In the genomic region with DNA sequence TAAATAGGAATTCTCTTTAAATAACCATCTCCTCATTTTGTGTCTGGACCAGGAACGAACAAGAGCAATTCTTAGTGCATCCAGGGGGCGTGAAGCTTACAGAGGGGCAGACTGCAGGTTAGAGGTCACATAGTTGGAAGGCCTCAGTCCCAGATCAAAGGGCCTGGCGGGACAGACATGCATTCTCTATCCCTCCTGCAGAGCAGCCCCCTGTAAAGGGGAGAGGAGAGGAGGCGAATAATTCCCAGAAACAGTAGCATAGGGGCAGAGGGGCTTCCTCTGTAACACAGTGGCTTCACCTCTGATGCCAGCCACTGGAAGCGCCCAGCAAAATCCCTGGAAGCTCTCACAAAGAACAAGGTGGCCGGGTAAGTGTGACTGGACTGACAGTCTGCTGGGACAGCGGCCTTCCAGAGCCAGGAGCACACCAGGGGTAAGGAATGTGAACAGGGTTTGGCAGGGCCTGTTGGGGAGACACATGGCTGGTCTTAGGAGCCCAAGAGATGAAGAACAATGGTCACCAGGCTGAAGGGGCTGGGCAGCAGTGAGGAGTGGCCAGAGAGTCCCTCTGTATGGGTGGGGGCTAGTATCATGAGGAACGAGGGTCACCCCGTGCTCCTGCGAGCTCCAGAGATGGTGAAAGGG, we compare ENCODE assay signal across 9 mouse cellular contexts. TPM values are rescaled to one million over a fixed set of nuclear protein-coding genes. Genes with fewer than 3 reads are reported as not detected.
DNase-seq lines count a peak whose midpoint lies in the region; ATAC-seq and TF ChIP-seq lines count a peak whose summit lies in the region.
"Had no signal": no experiment of that assay in that cellular context is flagged by ENCODE, and none has a peak within 500 bp of the region (broad histone marks: within the 10 kb centered on the region; RNA-seq: fewer than 3 reads in every experiment).

No protein-coding gene starts in this region.

- no peak for TF ChIP-seq CTCF in midbrain, postnatal 0 days (IDR thresholded peaks at IDR 0.05)
- TF ChIP-seq CTCF in stomach, postnatal 0 days (IDR thresholded peaks at IDR 0.05; ENCODE audit: low read depth) = no peak

- no peaks in the 10 kb centered on the region for H3K27me3 ChIP-seq in forebrain, embryonic 12.5 days
- no peaks in the 10 kb centered on the region for H3K27me3 ChIP-seq in forebrain, embryonic 14.5 days (replicated peaks; ENCODE audit: control insufficient read depth, insufficient read depth, low read length)
- no peaks in the 10 kb centered on the region for H3K27me3 ChIP-seq in midbrain, embryonic 11.5 days (ENCODE audit: control insufficient read depth, insufficient read depth, low read length)
- no peaks in the 10 kb centered on the region for H3K27me3 ChIP-seq in midbrain, postnatal 0 days (ENCODE audit: insufficient read depth, low read length)
- H3K27me3 ChIP-seq in limb, embryonic 13.5 days = no peaks in the 10 kb centered on the region
- no peaks in the 10 kb centered on the region for H3K27me3 ChIP-seq in stomach, postnatal 0 days (ENCODE audit: control insufficient read depth, insufficient read depth, low read length)
- H3K27me3 ChIP-seq: heart, embryonic 15.5 days had no signal

- peak overlapping the region; percentile 17; the same call in 1 of the 2 replicates for H3K9ac ChIP-seq in forebrain, embryonic 12.5 days
- no peak overlapping the region for H3K9ac ChIP-seq in forebrain, embryonic 14.5 days (ENCODE audit: low read length)
- peak overlapping the region; percentile 38; the same call in 1 of the 2 replicates for H3K9ac ChIP-seq in midbrain, embryonic 11.5 days (ENCODE audit: low read length)
- H3K9ac ChIP-seq in midbrain, postnatal 0 days (replicated peaks; ENCODE audit: low read length, poor library complexity, severe bottlenecking) = no peak overlapping the region
- no peak overlapping the region for H3K9ac ChIP-seq in limb, embryonic 13.5 days
- H3K9ac ChIP-seq in stomach, postnatal 0 days (ENCODE audit: low read length) = peak overlapping the region; percentile 27; the same call in 1 of the 2 replicates
- H3K9ac ChIP-seq: heart, embryonic 15.5 days had no signal

- 0 out of 2 replicates have a peak, but pooled peaks have one; percentile 22 for ATAC-seq in forebrain, embryonic 12.5 days (ENCODE audit: low FRiP score)
- ATAC-seq in forebrain, embryonic 14.5 days = no peak
- ATAC-seq in midbrain, embryonic 11.5 days (ENCODE audit: low FRiP score) = no peak
- ATAC-seq in midbrain, postnatal 0 days (ENCODE audit: low FRiP score) = no peak
- no peak for ATAC-seq in limb, embryonic 13.5 days (ENCODE audit: low FRiP score, low read depth)
- ATAC-seq in stomach, postnatal 0 days (ENCODE audit: low FRiP score, low TSS enrichment) = no peak

- peaks cover 19% of the 10 kb centered on the region for H3K4me1 ChIP-seq in forebrain, embryonic 12.5 days
- no peaks in the 10 kb centered on the region for H3K4me1 ChIP-seq in forebrain, embryonic 14.5 days (ENCODE audit: control insufficient read depth, insufficient read depth, low read length)
- H3K4me1 ChIP-seq in midbrain, embryonic 11.5 days (ENCODE audit: control insufficient read depth, insufficient read depth, low read length) = peaks cover 18% of the 10 kb centered on the region
- no peaks in the 10 kb centered on the region for H3K4me1 ChIP-seq in midbrain, postnatal 0 days (ENCODE audit: insufficient read depth, low read length)
- peaks cover 20% of the 10 kb centered on the region for H3K4me1 ChIP-seq in limb, embryonic 13.5 days
- 0 out of 2 replicates have a peak, but pooled peaks cover 3% of the 10 kb centered on the region for H3K4me1 ChIP-seq in stomach, postnatal 0 days (replicated peaks; ENCODE audit: control insufficient read depth, insufficient read depth)

- no peak for DNase-seq in forebrain, embryonic 14.5 days (ENCODE audit: low spot score)
- DNase-seq in midbrain, embryonic 11.5 days (ENCODE audit: low spot score, missing footprints) = no peak
- no peak for DNase-seq in midbrain, postnatal 0 days (ENCODE audit: low spot score)
- DNase-seq in stomach, postnatal 0 days (ENCODE audit: low spot score) = no peak
- no peak for DNase-seq in natural killer cell, adult 2 months (ENCODE audit: low spot score in 2 of 2)
- DNase-seq in spleen, postnatal 14 days (ENCODE audit: low spot score in 2 of 2) = no peak

- TF ChIP-seq EP300 in stomach, postnatal 0 days (optimal IDR thresholded peaks at IDR 0.05) = no peak

- peaks cover 51% of the 10 kb centered on the region for H3K36me3 ChIP-seq in forebrain, embryonic 12.5 days (replicated peaks)
- H3K36me3 ChIP-seq in forebrain, embryonic 14.5 days (ENCODE audit: control insufficient read depth, insufficient read depth, low read length) = peaks cover 52% of the 10 kb centered on the region
- peaks cover 12% of the 10 kb centered on the region for H3K36me3 ChIP-seq in midbrain, embryonic 11.5 days (ENCODE audit: control insufficient read depth, insufficient read depth, low read length)
- peaks cover 41% of the 10 kb centered on the region for H3K36me3 ChIP-seq in midbrain, postnatal 0 days (ENCODE audit: insufficient read depth, low read length)
- H3K36me3 ChIP-seq in limb, embryonic 13.5 days = peaks cover 52% of the 10 kb centered on the region
- peaks cover 31% of the 10 kb centered on the region for H3K36me3 ChIP-seq in stomach, postnatal 0 days (ENCODE audit: control insufficient read depth, insufficient read depth, low read length)

- H3K27ac ChIP-seq in forebrain, embryonic 12.5 days = peak overlapping the region; percentile 65
- no peak overlapping the region for H3K27ac ChIP-seq in forebrain, embryonic 14.5 days (ENCODE audit: low read depth, low read length)
- peak overlapping the region; percentile 69; the same call in 1 of the 2 replicates for H3K27ac ChIP-seq in midbrain, embryonic 11.5 days (ENCODE audit: low read depth, low read length)
- no peak overlapping the region for H3K27ac ChIP-seq in midbrain, postnatal 0 days (ENCODE audit: low read depth, low read length)
- peak overlapping the region; percentile 22; the same call in 1 of the 2 replicates for H3K27ac ChIP-seq in limb, embryonic 13.5 days
- peak overlapping the region; percentile 67 for H3K27ac ChIP-seq in stomach, postnatal 0 days (replicated peaks)

- no peak overlapping the region for H3K4me3 ChIP-seq in forebrain, embryonic 12.5 days (replicated peaks)
- H3K4me3 ChIP-seq in forebrain, embryonic 14.5 days (ENCODE audit: low read depth, low read length) = no peak overlapping the region
- H3K4me3 ChIP-seq in midbrain, embryonic 11.5 days (ENCODE audit: low read depth, low read length) = no peak overlapping the region
- no peak overlapping the region for H3K4me3 ChIP-seq in midbrain, postnatal 0 days (ENCODE audit: low read depth, low read length)
- no peak overlapping the region for H3K4me3 ChIP-seq in limb, embryonic 13.5 days
- no peak overlapping the region for H3K4me3 ChIP-seq in stomach, postnatal 0 days (ENCODE audit: low read depth, low read length)

- H3K4me2 ChIP-seq in forebrain, embryonic 12.5 days = peak overlapping the region; percentile 50; the same call in 1 of the 2 replicates
- no peak overlapping the region for H3K4me2 ChIP-seq in forebrain, embryonic 14.5 days (ENCODE audit: low read length)
- H3K4me2 ChIP-seq in midbrain, embryonic 11.5 days = peak overlapping the region; percentile 10; the same call in 1 of the 2 replicates
- no peak overlapping the region for H3K4me2 ChIP-seq in midbrain, postnatal 0 days (ENCODE audit: low read depth, low read length, poor library complexity, severe bottlenecking)
- H3K4me2 ChIP-seq in limb, embryonic 13.5 days (replicated peaks) = no peak overlapping the region
- no peak overlapping the region for H3K4me2 ChIP-seq in stomach, postnatal 0 days (replicated peaks; ENCODE audit: low read depth)

- no peaks in the 10 kb centered on the region for H3K9me3 ChIP-seq in forebrain, embryonic 12.5 days
- no peaks in the 10 kb centered on the region for H3K9me3 ChIP-seq in forebrain, embryonic 14.5 days (replicated peaks; ENCODE audit: control insufficient read depth, low read length)
- no peaks in the 10 kb centered on the region for H3K9me3 ChIP-seq in midbrain, embryonic 11.5 days (ENCODE audit: control insufficient read depth, low read length)
- no peaks in the 10 kb centered on the region for H3K9me3 ChIP-seq in midbrain, postnatal 0 days (ENCODE audit: low read length)
- no peaks in the 10 kb centered on the region for H3K9me3 ChIP-seq in limb, embryonic 13.5 days
- H3K9me3 ChIP-seq in stomach, postnatal 0 days (ENCODE audit: control insufficient read depth, low read length) = no peaks in the 10 kb centered on the region
- H3K9me3 ChIP-seq: heart, embryonic 15.5 days had no signal

- WGBS in forebrain, embryonic 12.5 days = 35% methylated on average over 10 of the region's 10 CpGs
- 42% methylated on average over 10 of the region's 10 CpGs for WGBS in forebrain, embryonic 14.5 days
- WGBS in midbrain, embryonic 11.5 days = 9% methylated on average over 10 of the region's 10 CpGs
- 25% methylated on average over 10 of the region's 10 CpGs for WGBS in midbrain, postnatal 0 days
- WGBS in limb, embryonic 13.5 days = 40% methylated on average over 10 of the region's 10 CpGs
- WGBS in stomach, postnatal 0 days = 59% methylated on average over 10 of the region's 10 CpGs

RNA-seq across cellular contexts. Expression of gene Unc13d, which starts 1.0 kb away (rescaled TPM):
- 0.69 and 0.73 TPM in 2 replicates for polyA plus RNA-seq in forebrain, embryonic 12.5 days (2016; fragmentation: Nextera tagmentation; extraction: Ambion mirVana)
- 0.19 and 0.62 TPM in 2 replicates for polyA plus RNA-seq in forebrain, embryonic 14.5 days (2014; fragmentation: Nextera tagmentation; extraction: Ambion mirVana)
- 0.82 and 1.1 TPM in 2 replicates for polyA plus RNA-seq in midbrain, embryonic 11.5 days (2014; fragmentation: Nextera tagmentation; extraction: Ambion mirVana)
- total RNA-seq in midbrain, postnatal 0 days (2014; rRNA removed) = 0.22 and 0.71 TPM in 2 replicates
- 0.67 and 0.77 TPM in 2 replicates for polyA plus RNA-seq in midbrain, postnatal 0 days (2015; fragmentation: Nextera tagmentation; extraction: Ambion mirVana)
- polyA plus RNA-seq in limb, embryonic 13.5 days (2015; fragmentation: Nextera tagmentation; extraction: Ambion mirVana) = 2.1 and 2.4 TPM in 2 replicates
- 2.3 and 2.8 TPM in 2 replicates for polyA plus RNA-seq in stomach, postnatal 0 days (2015; fragmentation: Nextera tagmentation; extraction: Ambion mirVana)

RNA-seq across cellular contexts. Expression of gene Wbp2, which starts 8.0 kb away (rescaled TPM):
- polyA plus RNA-seq in forebrain, embryonic 12.5 days (2016; fragmentation: Nextera tagmentation; extraction: Ambion mirVana) = 92.3 and 101 TPM in 2 replicates
- polyA plus RNA-seq in forebrain, embryonic 14.5 days (2014; fragmentation: Nextera tagmentation; extraction: Ambion mirVana) = 145 and 166 TPM in 2 replicates
- polyA plus RNA-seq in midbrain, embryonic 11.5 days (2014; fragmentation: Nextera tagmentation; extraction: Ambion mirVana) = 84.9 and 86.8 TPM in 2 replicates
- 119 and 150 TPM in 2 replicates for total RNA-seq in midbrain, postnatal 0 days (2014; rRNA removed)
- 254 and 267 TPM in 2 replicates for polyA plus RNA-seq in midbrain, postnatal 0 days (2015; fragmentation: Nextera tagmentation; extraction: Ambion mirVana)
- 43.1 and 47.9 TPM in 2 replicates for polyA plus RNA-seq in limb, embryonic 13.5 days (2015; fragmentation: Nextera tagmentation; extraction: Ambion mirVana)
- polyA plus RNA-seq in stomach, postnatal 0 days (2015; fragmentation: Nextera tagmentation; extraction: Ambion mirVana) = 71.0 and 89.6 TPM in 2 replicates

RNA-seq across cellular contexts. Expression of gene Trim47, which starts 48.2 kb away (rescaled TPM):
- polyA plus RNA-seq in forebrain, embryonic 12.5 days (2016; fragmentation: Nextera tagmentation; extraction: Ambion mirVana) = 2.7 and 3.2 TPM in 2 replicates
- 4.0 and 6.0 TPM in 2 replicates for polyA plus RNA-seq in forebrain, embryonic 14.5 days (2014; fragmentation: Nextera tagmentation; extraction: Ambion mirVana)
- 2.7 TPM in 2 replicates for polyA plus RNA-seq in midbrain, embryonic 11.5 days (2014; fragmentation: Nextera tagmentation; extraction: Ambion mirVana)
- total RNA-seq in midbrain, postnatal 0 days (2014; rRNA removed) = 12.6 and 16.8 TPM in 2 replicates
- 9.0 and 11.7 TPM in 2 replicates for polyA plus RNA-seq in midbrain, postnatal 0 days (2015; fragmentation: Nextera tagmentation; extraction: Ambion mirVana)
- polyA plus RNA-seq in limb, embryonic 13.5 days (2015; fragmentation: Nextera tagmentation; extraction: Ambion mirVana) = 15.7 and 15.9 TPM in 2 replicates
- polyA plus RNA-seq in stomach, postnatal 0 days (2015; fragmentation: Nextera tagmentation; extraction: Ambion mirVana) = 33.8 and 34.6 TPM in 2 replicates

RNA-seq across cellular contexts. Expression of gene Unk, which starts 48.7 kb away (rescaled TPM):
- polyA plus RNA-seq in forebrain, embryonic 12.5 days (2016; fragmentation: Nextera tagmentation; extraction: Ambion mirVana) = 47.9 and 50.4 TPM in 2 replicates
- polyA plus RNA-seq in forebrain, embryonic 14.5 days (2014; fragmentation: Nextera tagmentation; extraction: Ambion mirVana) = 23.4 and 24.9 TPM in 2 replicates
- 23.4 and 24.1 TPM in 2 replicates for polyA plus RNA-seq in midbrain, embryonic 11.5 days (2014; fragmentation: Nextera tagmentation; extraction: Ambion mirVana)
- 45.2 and 55.1 TPM in 2 replicates for total RNA-seq in midbrain, postnatal 0 days (2014; rRNA removed)
- 25.5 and 26.7 TPM in 2 replicates for polyA plus RNA-seq in midbrain, postnatal 0 days (2015; fragmentation: Nextera tagmentation; extraction: Ambion mirVana)
- polyA plus RNA-seq in limb, embryonic 13.5 days (2015; fragmentation: Nextera tagmentation; extraction: Ambion mirVana) = 39.4 and 44.8 TPM in 2 replicates
- 8.3 and 9.1 TPM in 2 replicates for polyA plus RNA-seq in stomach, postnatal 0 days (2015; fragmentation: Nextera tagmentation; extraction: Ambion mirVana)

RNA-seq across cellular contexts. Expression of gene H3f3b, which starts 51.0 kb away (rescaled TPM):
- polyA plus RNA-seq in forebrain, embryonic 12.5 days (2016; fragmentation: Nextera tagmentation; extraction: Ambion mirVana) = 2,341 and 2,432 TPM in 2 replicates
- polyA plus RNA-seq in forebrain, embryonic 14.5 days (2014; fragmentation: Nextera tagmentation; extraction: Ambion mirVana) = 2,620 and 3,081 TPM in 2 replicates
- 1,982 and 2,171 TPM in 2 replicates for polyA plus RNA-seq in midbrain, embryonic 11.5 days (2014; fragmentation: Nextera tagmentation; extraction: Ambion mirVana)
- 568 and 792 TPM in 2 replicates for total RNA-seq in midbrain, postnatal 0 days (2014; rRNA removed)
- polyA plus RNA-seq in midbrain, postnatal 0 days (2015; fragmentation: Nextera tagmentation; extraction: Ambion mirVana) = 2,143 and 2,254 TPM in 2 replicates
- 2,219 and 2,483 TPM in 2 replicates for polyA plus RNA-seq in limb, embryonic 13.5 days (2015; fragmentation: Nextera tagmentation; extraction: Ambion mirVana)
- polyA plus RNA-seq in stomach, postnatal 0 days (2015; fragmentation: Nextera tagmentation; extraction: Ambion mirVana) = 1,343 and 1,357 TPM in 2 replicates

Comparison
In these comparisons a context has a peak if more than half of its experiments do, and no peak if none do; other contexts are left out.
1. H3K27ac ChIP-seq: peak in forebrain, embryonic 12.5 days (single experiment), midbrain, embryonic 11.5 days (single experiment), limb, embryonic 13.5 days (single experiment) and stomach, postnatal 0 days (single experiment); none in forebrain, embryonic 14.5 days (single experiment) and midbrain, postnatal 0 days (single experiment).
2. H3K4me2 ChIP-seq: peak in forebrain, embryonic 12.5 days (single experiment) and midbrain, embryonic 11.5 days (single experiment); none in forebrain, embryonic 14.5 days (single experiment), midbrain, postnatal 0 days (single experiment), limb, embryonic 13.5 days (single experiment) and stomach, postnatal 0 days (single experiment).
3. H3K9ac ChIP-seq: peak in forebrain, embryonic 12.5 days (single experiment), midbrain, embryonic 11.5 days (single experiment) and stomach, postnatal 0 days (single experiment); none in forebrain, embryonic 14.5 days (single experiment), midbrain, postnatal 0 days (single experiment) and limb, embryonic 13.5 days (single experiment).